ENCODE assay signal across 8 mouse cellular contexts in the genomic region with DNA sequence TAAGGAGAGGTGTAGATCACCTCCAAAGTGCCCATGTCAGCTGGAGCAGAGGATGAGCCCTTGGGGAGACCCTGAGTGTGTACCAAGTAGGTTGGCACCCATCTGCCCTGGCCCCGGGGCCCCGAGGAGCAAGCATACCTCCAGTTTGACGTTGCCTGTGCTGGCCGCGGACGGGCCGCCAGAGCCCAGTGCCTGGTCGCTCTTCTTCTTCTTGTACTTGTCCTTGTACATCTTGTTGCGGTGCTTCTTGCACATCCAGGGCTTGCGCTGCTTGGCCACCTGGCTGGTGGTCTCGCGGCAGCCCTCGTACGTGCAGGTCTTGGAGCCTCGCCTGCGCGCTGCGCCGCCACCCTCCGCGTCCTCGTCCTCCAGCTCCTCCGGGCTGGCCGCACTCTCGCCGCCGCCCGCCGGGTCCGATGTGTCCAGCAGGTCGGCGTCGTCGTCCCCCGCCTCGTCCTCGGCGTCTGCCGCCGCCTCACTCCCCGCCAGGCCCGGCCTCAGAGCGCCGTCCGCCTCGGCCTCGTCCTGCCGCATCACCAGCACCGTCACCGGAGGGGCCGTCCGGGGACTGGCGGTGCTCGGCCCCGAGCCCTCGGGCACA. TPM values are rescaled to one million over a fixed set of nuclear protein-coding genes. Genes with fewer than 3 reads are reported as not detected.
A peak's percentile ranks its signal among the peaks of the same experiment; 100 is the strongest.
DNase-seq lines count a peak whose midpoint lies in the region; ATAC-seq and TF ChIP-seq lines count a peak whose summit lies in the region.

No protein-coding gene starts in this region.

- ATAC-seq in Patski, result peak; percentile 70
- peak; percentile 74 for ATAC-seq in embryonic facial prominence, embryonic 14.5 days (ENCODE audit: low read depth)
- ATAC-seq in hindbrain, embryonic 12.5 days (ENCODE audit: low FRiP score), result no peak; the same call in none of the 2 replicates
- peak; percentile 72 for ATAC-seq in liver, embryonic 13.5 days (ENCODE audit: low read depth)

- TF ChIP-seq CTCF in layer of hippocampus, adult 2 months (conservative IDR thresholded peaks at IDR 0.05), result no peak
- TF ChIP-seq CTCF in Patski (IDR thresholded peaks at IDR 0.05), result no peak

- H3K27me3 ChIP-seq in Patski, result no peaks in the 10 kb centered on the region
- H3K27me3 ChIP-seq in embryonic facial prominence, embryonic 14.5 days (replicated peaks; ENCODE audit: control insufficient read depth, insufficient read depth, low read length), result no peaks in the 10 kb centered on the region
- H3K27me3 ChIP-seq in hindbrain, embryonic 12.5 days, result no peaks in the 10 kb centered on the region
- 0 out of 2 replicates have a peak, but pooled peaks cover 3% of the 10 kb centered on the region for H3K27me3 ChIP-seq in liver, embryonic 13.5 days

- peak overlapping the region; percentile 96 for H3K27ac ChIP-seq in layer of hippocampus, adult 2 months
- peak overlapping the region; percentile 89 for H3K27ac ChIP-seq in embryonic facial prominence, embryonic 14.5 days (replicated peaks; ENCODE audit: low read depth, low read length)
- peak overlapping the region; percentile 96 for H3K27ac ChIP-seq in hindbrain, embryonic 12.5 days
- H3K27ac ChIP-seq in liver, embryonic 13.5 days, result peak overlapping the region; percentile 84

- POLR2A ChIA-PET in Patski (lab: Charles Lee), result interaction anchor here (0.6 to 1.2 kb wide), 2 partner anchors 9 to 222 kb away, joined by 3 to 4 read pairs; no protein-coding TSS in a partner anchor

- in situ Hi-C loops in Patski (cut with MboI; ENCODE audit: low pct_unique_long_range_greater_than_20kb), result no loop called here

- WGBS in embryonic facial prominence, embryonic 14.5 days, result under 1% methylated on average over 48 of the region's 56 CpGs
- under 1% methylated on average over 45 of the region's 56 CpGs for WGBS in hindbrain, embryonic 12.5 days
- WGBS in liver, embryonic 13.5 days (ENCODE audit: insufficient replicate concordance), result under 1% methylated on average over 56 of the region's 56 CpGs

- H3K4me1 ChIP-seq in embryonic facial prominence, embryonic 14.5 days (ENCODE audit: control insufficient read depth, insufficient read depth, low read length), result peaks cover 5% of the 10 kb centered on the region; the same call in 1 of the 2 replicates
- peaks cover 22% of the 10 kb centered on the region for H3K4me1 ChIP-seq in hindbrain, embryonic 12.5 days
- H3K4me1 ChIP-seq in liver, embryonic 13.5 days (replicated peaks), result peaks cover 27% of the 10 kb centered on the region

- peak in 1 of 2 experiments; percentile 42 for DNase-seq in layer of hippocampus, adult 2 months (ENCODE audit: low spot score in 2 of 2)
- DNase-seq in layer of hippocampus, adult 9-10 months (ENCODE audit: low spot score), result no peak
- DNase-seq in Patski (ENCODE audit: low read depth, low spot score), result no peak
- peak; percentile 41 for DNase-seq in embryonic facial prominence, embryonic 14.5 days (ENCODE audit: low spot score)
- no peak for DNase-seq in liver, embryonic 13.5 days
- peak; percentile 56 for DNase-seq in right cerebral cortex, postnatal 14 days
- DNase-seq in urinary bladder, postnatal 25 days (ENCODE audit: low spot score), result no peak

- H3K36me3 ChIP-seq in embryonic facial prominence, embryonic 14.5 days (ENCODE audit: control insufficient read depth, insufficient read depth, low read length), result peaks cover 13% of the 10 kb centered on the region
- H3K36me3 ChIP-seq in hindbrain, embryonic 12.5 days, result peaks cover 12% of the 10 kb centered on the region
- peaks cover 20% of the 10 kb centered on the region for H3K36me3 ChIP-seq in liver, embryonic 13.5 days

- CTCF ChIA-PET in Patski (lab: Charles Lee), result interaction anchor here (0.9 to 3.2 kb wide), 5 partner anchors 9 to 72 kb away, joined by 3 to 10 read pairs (median 4); a partner anchor contains a TSS

- H3K4me3 ChIP-seq in layer of hippocampus, adult 2 months, result peak overlapping the region; percentile 67
- H3K4me3 ChIP-seq in embryonic facial prominence, embryonic 14.5 days (ENCODE audit: low read depth, low read length), result peak overlapping the region; percentile 93
- H3K4me3 ChIP-seq in hindbrain, embryonic 12.5 days, result peak overlapping the region; percentile 87
- H3K4me3 ChIP-seq in liver, embryonic 13.5 days (replicated peaks), result peak overlapping the region; percentile 88

- peak overlapping the region; percentile 95 for H3K4me2 ChIP-seq in embryonic facial prominence, embryonic 14.5 days (ENCODE audit: low read depth, low read length)
- peak overlapping the region; percentile 95 for H3K4me2 ChIP-seq in hindbrain, embryonic 12.5 days (replicated peaks)
- peak overlapping the region; percentile 98 for H3K4me2 ChIP-seq in liver, embryonic 13.5 days

- H3K9ac ChIP-seq in embryonic facial prominence, embryonic 14.5 days (ENCODE audit: low read depth, low read length), result peak overlapping the region; percentile 93
- H3K9ac ChIP-seq in hindbrain, embryonic 12.5 days, result peak overlapping the region; percentile 89
- peak overlapping the region; percentile 96 for H3K9ac ChIP-seq in liver, embryonic 13.5 days

- no peaks in the 10 kb centered on the region for H3K9me3 ChIP-seq in embryonic facial prominence, embryonic 14.5 days (ENCODE audit: control insufficient read depth, low read length)
- no peaks in the 10 kb centered on the region for H3K9me3 ChIP-seq in hindbrain, embryonic 12.5 days (replicated peaks)
- H3K9me3 ChIP-seq in liver, embryonic 13.5 days (replicated peaks), result no peaks in the 10 kb centered on the region

RNA-seq across cellular contexts. Expression of a gene that starts 0.4 kb away (rescaled TPM):
- 10 to 100 TPM; 46.7 to 55.1 TPM for total RNA-seq in layer of hippocampus, adult 2 months (2021)
- 61.7 TPM for polyA plus RNA-seq in Patski (2021)
- polyA plus RNA-seq in embryonic facial prominence, embryonic 14.5 days (2014; fragmentation: Nextera tagmentation; extraction: Ambion mirVana), result 37.6 and 43.0 TPM in 2 replicates
- 67.9 and 69.0 TPM in 2 replicates for polyA plus RNA-seq in hindbrain, embryonic 12.5 days (2016; fragmentation: Nextera tagmentation; extraction: Ambion mirVana)
- polyA plus RNA-seq in liver, embryonic 13.5 days (2015; fragmentation: Nextera tagmentation; extraction: Ambion mirVana), result 16.6 and 20.9 TPM in 2 replicates

RNA-seq across cellular contexts. Expression of a gene that starts 51.8 kb away (rescaled TPM):
- 1 to 10 TPM; 7.1 to 7.6 TPM for total RNA-seq in layer of hippocampus, adult 2 months (2021)
- 1.1 TPM for polyA plus RNA-seq in Patski (2021)
- 2.0 and 2.1 TPM in 2 replicates for polyA plus RNA-seq in embryonic facial prominence, embryonic 14.5 days (2014; fragmentation: Nextera tagmentation; extraction: Ambion mirVana)
- 0.66 and 0.70 TPM in 2 replicates for polyA plus RNA-seq in hindbrain, embryonic 12.5 days (2016; fragmentation: Nextera tagmentation; extraction: Ambion mirVana)
- polyA plus RNA-seq in liver, embryonic 13.5 days (2015; fragmentation: Nextera tagmentation; extraction: Ambion mirVana), result 0.06 and 0.09 TPM in 2 replicates

Comparison
In these comparisons a context has a peak if more than half of its experiments do, and no peak if none do; other contexts are left out.
1. DNase-seq: peak in embryonic facial prominence, embryonic 14.5 days (single experiment) and right cerebral cortex, postnatal 14 days (single experiment); none in layer of hippocampus, adult 9-10 months (single experiment), Patski (single experiment), liver, embryonic 13.5 days (single experiment) and urinary bladder, postnatal 25 days (single experiment).
2. Peak in every context shown above with its lines, with median percentiles within 50 percentile points of each other: H3K27ac ChIP-seq, H3K4me3 ChIP-seq, H3K4me2 ChIP-seq and H3K9ac ChIP-seq.